Mouse (Mus musculus): Measurements from ENCODE around the gene Tma7.

GRCm38 (mm10) chr9:109049316-109049715 is 33.1 kb downstream of the Tma7 start:
- TF ChIP-seq CTCF (IDR thresholded peaks at IDR 0.05; ENCODE audit: borderline replicate concordance, insufficient read depth, low read depth, low read length) = no peak
- no peak for TF ChIP-seq POLR2A (IDR thresholded peaks at IDR 0.05; ENCODE audit: borderline replicate concordance, insufficient read depth, low read length)
